Mouse (Mus musculus) liver, adult 2 months (tissue): Measurements from ENCODE around the gene Tcf20. TPM values are rescaled to one million over a fixed set of nuclear protein-coding genes. Genes with fewer than 3 reads are reported as not detected.

Experiments used
- DNase-seq: peaks from one replicate; pipeline ENCODE4 v3.0.0-alpha.2; 2011; ENCODE audit warnings: low read depth, low spot score; ENCODE audit errors: extremely low read depth
- H3K27ac ChIP-seq: fragments of 200-500 bp; replicated peaks from 2 replicates; pipeline ENCODE4 v1.5.1; 2012; ENCODE audit warnings: low read depth, mild to moderate bottlenecking, control low read depth, inconsistent platforms, low read length; ENCODE audit not compliant: insufficient read depth
- H3K27me3 ChIP-seq: fragments of 200-500 bp; 2 replicates; pipeline ENCODE4 v1.6.1; 2012; ENCODE audit warnings: mild to moderate bottlenecking, moderate library complexity, low read length, inconsistent platforms; ENCODE audit not compliant: control insufficient read depth, insufficient read depth
- H3K36me3 ChIP-seq: fragments of 200-500 bp; 2 replicates; pipeline ENCODE4 v1.6.1; 2012; ENCODE audit warnings: low read length, inconsistent platforms; ENCODE audit not compliant: control insufficient read depth, insufficient read depth
- H3K4me1 ChIP-seq: fragments of 200-500 bp; 2 replicates; pipeline ENCODE4 v1.6.1; 2011; ENCODE audit warnings: low read length; ENCODE audit not compliant: control insufficient read depth, insufficient read depth
- H3K4me3 ChIP-seq: fragments of 200-500 bp; 2 replicates; pipeline ENCODE4 v1.5.1; 2011; ENCODE audit warnings: low read depth, mild to moderate bottlenecking, control low read depth, low read length, moderate library complexity; ENCODE audit not compliant: insufficient read depth
- H3K79me2 ChIP-seq: fragments of 200-500 bp; 2 replicates; pipeline ENCODE4 v1.6.1; 2012; ENCODE audit warnings: inconsistent platforms, mild to moderate bottlenecking, low read length, moderate library complexity; ENCODE audit not compliant: control insufficient read depth, insufficient read depth
- H3K9ac ChIP-seq: fragments of 200-500 bp; 2 replicates; pipeline ENCODE4 v1.6.1; 2012; ENCODE audit warnings: low read depth, mild to moderate bottlenecking, control low read depth, inconsistent platforms, low read length
- CTCF ChIP-seq: fragments of 200-500 bp; IDR thresholded peaks from 2 replicates; pipeline ENCODE4 v1.5.1; 2011; ENCODE audit warnings: low read depth, low read length, control low read depth
- POLR2A ChIP-seq: fragments of 200-500 bp; IDR thresholded peaks from 2 replicates; pipeline ENCODE4 v1.6.1; 2011; ENCODE audit warnings: low read length, control low read depth; ENCODE audit not compliant: insufficient read depth; ENCODE audit errors: extremely low read depth
- WGBS: fragments of 180-500 bp; shearing (Covaris S2); methylation state at CpG from one replicate; pipeline ENCODE4 v1.1.7; 2018; 5-methylcytosine and 5-hydroxymethylcytosine counted together
- polyA plus RNA-seq: library from polyadenylated mRNA; depleted of rRNA; stranded (reverse); fragments of >200 nt; gene quantifications from 2 replicates; pipeline ENCODE4 v1.2.3, GENCODE M21; 2012
- total RNA-seq: library from RNA; depleted of rRNA; stranded (reverse); fragments of >200 nt; gene quantifications from 2 replicates; pipeline ENCODE4 v1.2.3, GENCODE M21; 2014

The Tcf20 gene
- total and polyA plus RNA-seq, 2 experiments: 8.7 to 22.6 TPM

- TF ChIP-seq CTCF: no peak
- H3K27me3 ChIP-seq: peaks cover 6% of the 10 kb centered on the region
- no peak for DNase-seq
- WGBS: 29% methylated on average over 18 of the region's 18 CpGs
- H3K4me3 ChIP-seq: no peak overlapping the region
- H3K4me1 ChIP-seq: peaks cover 4% of the 10 kb centered on the region; the same call in 1 of the 2 replicates
- no peaks in the 10 kb centered on the region for H3K79me2 ChIP-seq
- H3K36me3 ChIP-seq: no peaks in the 10 kb centered on the region
- no peak overlapping the region for H3K9ac ChIP-seq
- H3K27ac ChIP-seq: no peak overlapping the region
Observed at GRCm38 (mm10) chr15:82982724-82983415, 4.8 kb downstream of the Tcf20 start.

DNA sequence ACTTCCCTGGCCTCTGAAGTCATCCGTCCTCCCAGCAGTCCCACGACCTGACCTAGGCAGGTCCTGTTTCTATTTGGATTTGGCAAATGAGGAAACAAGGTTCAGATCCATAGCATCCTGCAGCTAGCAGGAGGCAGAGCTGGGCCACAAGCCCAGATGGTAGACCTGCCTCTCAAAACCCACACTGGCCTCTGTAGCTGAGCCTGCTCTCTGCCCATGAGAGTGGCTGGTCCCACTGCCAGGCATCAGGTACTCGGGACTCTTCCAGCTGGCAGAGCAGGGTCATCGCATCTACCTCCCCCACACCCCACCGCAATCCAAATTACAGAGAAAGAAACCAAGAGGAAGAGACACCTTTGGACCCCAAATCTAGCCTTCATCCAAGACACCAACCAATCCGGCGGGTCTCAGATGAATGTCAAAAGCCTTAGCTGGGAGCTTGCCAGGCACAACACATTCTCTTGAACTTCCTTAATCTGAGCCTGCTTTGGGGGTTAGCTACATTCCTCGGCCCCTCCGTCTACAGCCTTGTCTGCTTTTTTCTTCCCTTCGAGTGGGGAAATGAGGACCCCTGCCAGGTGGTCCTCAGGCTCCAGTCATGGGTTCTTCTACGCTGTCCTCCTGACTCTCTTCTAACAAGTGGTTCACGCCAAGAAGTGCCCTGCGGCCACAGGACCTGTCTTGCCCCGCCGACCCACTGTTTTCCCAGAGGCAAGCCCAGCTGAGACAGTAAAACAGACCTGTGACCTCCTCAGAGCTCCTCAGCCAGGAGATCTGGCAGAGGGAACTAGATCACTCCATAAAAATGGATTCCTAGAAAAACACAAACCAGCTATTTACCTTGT lies 5.8 kb downstream of the Tcf20 start:
- H3K4me1 ChIP-seq: no peaks in the 10 kb centered on the region
- H3K9ac ChIP-seq: no peak overlapping the region
- no peak for DNase-seq
- WGBS: 55% methylated on average over 15 of the region's 15 CpGs
- H3K27me3 ChIP-seq: peaks cover 6% of the 10 kb centered on the region
- H3K4me3 ChIP-seq: no peak overlapping the region
- H3K27ac ChIP-seq: no peak overlapping the region
- H3K36me3 ChIP-seq: no peaks in the 10 kb centered on the region
- H3K79me2 ChIP-seq: no peaks in the 10 kb centered on the region
- TF ChIP-seq POLR2A: no peak
- TF ChIP-seq CTCF: no peak

DNA sequence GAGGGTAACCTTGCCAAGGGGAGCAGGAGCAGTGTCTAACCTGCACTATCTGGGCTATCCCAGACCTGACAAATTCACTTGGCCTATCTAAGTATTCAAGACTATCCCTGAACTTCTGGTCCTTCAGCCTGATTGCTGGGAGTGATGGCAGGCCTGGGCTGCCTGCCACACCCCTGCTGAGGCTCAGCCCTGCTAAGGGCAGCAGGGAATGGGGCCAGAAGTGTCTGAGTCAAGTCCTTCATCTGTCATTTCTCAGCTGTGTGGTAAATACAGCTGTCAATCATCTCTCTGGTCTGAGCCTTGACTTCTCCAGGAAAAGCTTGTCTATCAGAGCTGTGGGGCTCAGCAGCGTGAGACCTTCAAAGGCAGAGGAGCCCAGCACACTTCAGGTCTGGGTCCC lies 8.1 kb downstream of the Tcf20 start:
- WGBS: 81% methylated on average over 1 of the region's 1 CpGs
- no peak for TF ChIP-seq POLR2A
- TF ChIP-seq CTCF: no peak
- no peak overlapping the region for H3K4me3 ChIP-seq
- H3K4me1 ChIP-seq: no peaks in the 10 kb centered on the region
- no peak for DNase-seq
- no peaks in the 10 kb centered on the region for H3K79me2 ChIP-seq
- no peak overlapping the region for H3K27ac ChIP-seq
- H3K9ac ChIP-seq: no peak overlapping the region
- peaks cover 3% of the 10 kb centered on the region for H3K27me3 ChIP-seq
- H3K36me3 ChIP-seq: no peaks in the 10 kb centered on the region

DNA sequence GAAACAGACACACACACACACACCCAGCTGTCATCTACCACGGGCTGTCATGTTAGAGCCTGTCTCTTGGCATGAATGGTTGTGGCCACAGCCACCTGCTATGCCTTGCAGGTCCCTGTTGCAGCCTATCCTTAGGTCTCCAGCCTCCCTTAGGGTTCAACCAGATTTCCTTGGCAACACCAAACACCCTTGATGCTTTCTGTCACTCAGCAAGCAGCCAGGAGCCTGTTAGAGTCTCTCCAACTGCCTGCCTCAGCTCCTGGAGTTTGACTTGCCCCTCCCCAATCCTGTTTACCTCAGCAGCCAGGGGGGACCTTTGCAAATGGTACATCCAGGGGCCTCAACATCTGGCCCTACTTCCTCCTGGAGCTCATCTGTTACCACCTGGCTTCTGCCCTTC lies 13.2 kb downstream of the Tcf20 start:
- H3K4me1 ChIP-seq: no peaks in the 10 kb centered on the region
- 73% methylated on average over 1 of the region's 1 CpGs for WGBS

DNA sequence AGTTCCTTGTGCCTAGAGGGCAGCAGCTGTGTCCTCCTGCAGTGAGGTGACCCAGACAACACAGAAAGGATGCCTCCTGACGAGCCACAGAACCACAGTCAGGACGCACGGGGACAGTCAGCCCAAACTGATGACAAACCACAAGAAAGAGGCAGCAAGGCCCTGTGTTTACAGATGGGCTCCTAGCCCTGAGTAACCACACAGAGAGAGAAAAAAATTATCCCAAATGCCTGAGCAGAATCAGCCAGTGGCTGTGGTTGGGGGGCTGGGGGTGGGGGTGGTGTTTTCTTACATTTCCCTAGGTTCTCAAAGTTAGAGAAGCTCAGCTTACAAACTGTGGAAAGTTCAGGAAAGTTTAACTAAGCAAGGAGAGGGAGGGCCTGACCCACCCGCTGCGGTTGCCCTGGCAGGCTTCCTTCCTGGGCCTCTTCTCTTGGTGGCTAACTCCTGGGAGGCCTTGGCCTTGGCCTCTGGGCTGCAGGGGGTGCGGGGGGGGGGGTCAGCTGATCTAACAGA lies 18.4 kb downstream of the Tcf20 start:
- Histone ChIP-seq H3K4me3 (no peak overlapping the region), H3K4me1 (no peaks in the 10 kb centered on the region), H3K79me2 (no peaks in the 10 kb centered on the region), H3K27ac (no peak overlapping the region), H3K9ac (no peak overlapping the region), H3K27me3 (peaks cover 4% of the 10 kb centered on the region; the same call in 1 of the 2 replicates), H3K36me3 (no peaks in the 10 kb centered on the region)
- DNase-seq: no peak
- no peak for TF ChIP-seq POLR2A
- TF ChIP-seq CTCF: no peak
- WGBS: 68% methylated on average over 6 of the region's 6 CpGs

More for the DNA sequence above, 13.2 kb downstream of the Tcf20 start:
- no peak overlapping the region for H3K9ac ChIP-seq
- no peak overlapping the region for H3K27ac ChIP-seq
- H3K79me2 ChIP-seq: no peaks in the 10 kb centered on the region
- no peaks in the 10 kb centered on the region; the same call in 1 of the 2 replicates for H3K27me3 ChIP-seq
- no peak overlapping the region for H3K4me3 ChIP-seq
- H3K36me3 ChIP-seq: no peaks in the 10 kb centered on the region
- TF ChIP-seq POLR2A (no peak), CTCF (no peak)
- DNase-seq: no peak
